Mouse (Mus musculus) thymus, postnatal 14 days (tissue): ENCODE results near the gene Slc51b.
A peak's percentile ranks its signal among the peaks of the same experiment; 100 is the strongest.

Source experiments
- DNase-seq: peaks from one replicate; pipeline ENCODE4 v3.0.0; 2021

The Slc51b gene

DNA sequence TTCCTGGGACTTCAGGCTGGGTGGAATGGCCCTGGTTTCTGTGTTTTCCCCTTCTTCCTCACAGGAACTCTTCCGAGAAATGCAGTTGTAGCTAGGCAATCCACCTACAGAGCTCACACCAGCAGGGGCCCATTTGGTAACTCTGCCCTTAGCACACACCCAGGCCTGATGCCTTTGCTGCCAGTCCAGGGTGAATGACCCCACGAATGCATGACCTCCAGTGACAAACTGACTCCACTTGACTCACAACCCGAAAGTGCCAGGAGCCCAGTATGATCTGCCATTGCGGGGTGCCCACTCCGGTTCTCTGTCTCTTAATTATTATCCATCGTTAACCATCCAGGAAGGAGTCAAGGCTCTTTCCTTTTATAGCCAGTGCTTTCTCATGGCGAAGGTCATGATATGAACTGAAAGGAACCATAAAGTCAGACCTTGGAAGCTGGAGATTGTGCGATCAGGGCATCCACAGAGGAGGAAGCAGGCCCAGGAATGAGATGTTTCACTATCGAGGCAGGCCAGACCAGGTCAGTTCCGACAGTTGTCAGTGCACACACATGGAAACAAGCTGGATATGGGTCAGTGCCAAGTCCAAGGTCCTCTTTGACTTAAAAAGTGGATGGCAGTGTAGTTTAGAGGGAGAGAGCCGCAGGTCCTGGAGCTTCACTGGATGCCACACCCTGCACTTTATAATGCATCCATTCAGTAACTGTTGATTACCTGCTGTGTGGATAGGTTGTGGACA, at the start of gene Slc51b:
TSS of gene Slc51b (minus strand) at position 196 of the 742 bp plus-strand sequence.
- DNase-seq = no peak

DNA sequence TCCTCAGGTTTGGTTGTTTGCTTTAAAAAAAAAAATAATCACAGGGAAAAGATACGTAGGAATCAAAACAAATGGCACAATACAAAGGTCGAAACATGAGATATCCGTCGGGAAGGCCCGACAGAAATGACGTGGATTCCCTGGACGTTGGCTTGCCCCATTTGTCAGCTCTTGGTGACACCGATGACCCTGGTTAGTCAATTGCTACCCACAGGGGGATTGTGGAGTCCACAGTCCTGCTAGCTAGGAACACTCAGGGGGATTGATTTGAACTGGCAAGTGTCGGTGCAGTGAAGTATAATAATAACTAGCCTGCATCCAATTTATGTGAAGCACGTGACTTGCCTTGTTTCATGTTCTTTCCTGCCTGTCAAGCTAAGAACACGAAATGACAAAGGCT, 44.9 kb upstream of the Slc51b start:
- DNase-seq = no peak

DNA sequence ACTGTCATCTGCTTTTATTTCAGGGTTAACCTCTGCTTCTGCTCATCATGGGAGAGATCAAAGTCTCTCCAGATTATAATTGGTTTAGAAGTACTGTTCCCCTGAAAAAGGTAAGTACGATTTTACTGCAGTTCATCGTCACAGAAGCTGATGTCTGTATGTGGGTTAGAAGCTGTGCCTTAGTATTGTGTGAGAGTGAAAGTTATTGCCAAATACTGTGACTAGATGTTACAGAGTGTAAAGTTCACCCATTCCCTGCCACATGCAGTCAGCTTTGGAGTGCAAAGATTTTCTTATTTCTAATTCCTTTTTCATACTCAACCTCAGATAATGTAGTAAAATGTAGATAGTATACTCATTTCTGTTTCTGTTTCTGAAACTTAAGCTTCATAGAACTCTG, 42.5 kb upstream of the Slc51b start:
- no peak for DNase-seq

DNA sequence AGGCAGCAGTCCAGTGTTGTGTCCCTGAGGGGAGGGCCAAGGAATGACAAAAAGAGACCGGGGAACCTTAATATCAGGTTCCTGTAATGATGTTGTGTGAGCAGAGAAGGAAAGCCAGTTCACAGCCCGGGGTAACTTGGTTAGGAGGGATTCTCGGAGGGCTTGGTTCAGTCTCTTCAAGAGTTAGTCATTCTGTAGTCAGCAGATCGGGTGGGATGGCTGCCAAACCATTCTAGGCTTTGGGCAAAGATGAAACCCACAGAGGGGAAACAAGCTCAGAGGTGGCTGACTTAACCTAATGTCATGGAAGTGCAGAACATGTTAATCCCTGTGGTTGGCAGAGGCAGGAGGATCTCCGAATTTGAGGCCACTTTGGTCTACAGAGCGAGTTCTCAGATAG, 41.4 kb upstream of the Slc51b start:
- no peak for DNase-seq

DNA sequence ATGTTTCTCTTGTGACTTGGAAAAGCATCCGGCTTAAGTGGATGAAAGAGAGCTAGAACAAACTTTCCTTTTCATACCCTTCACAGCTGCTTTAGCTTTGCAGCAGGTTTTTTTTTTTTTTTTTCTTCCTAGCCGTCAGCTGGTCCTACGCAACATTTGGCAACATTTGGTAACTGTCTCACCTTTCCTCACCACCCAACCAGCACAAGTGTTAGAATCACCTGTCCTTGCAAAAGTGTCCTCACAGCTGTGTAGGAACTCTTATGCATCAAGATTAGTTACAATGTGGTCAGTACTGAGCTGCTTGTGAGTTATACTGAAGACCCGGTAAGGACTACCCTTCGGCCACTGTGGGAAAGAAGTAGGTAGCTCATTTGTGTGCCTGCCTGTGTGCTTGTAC, 39.8 kb upstream of the Slc51b start:
- DNase-seq = no peak

DNA sequence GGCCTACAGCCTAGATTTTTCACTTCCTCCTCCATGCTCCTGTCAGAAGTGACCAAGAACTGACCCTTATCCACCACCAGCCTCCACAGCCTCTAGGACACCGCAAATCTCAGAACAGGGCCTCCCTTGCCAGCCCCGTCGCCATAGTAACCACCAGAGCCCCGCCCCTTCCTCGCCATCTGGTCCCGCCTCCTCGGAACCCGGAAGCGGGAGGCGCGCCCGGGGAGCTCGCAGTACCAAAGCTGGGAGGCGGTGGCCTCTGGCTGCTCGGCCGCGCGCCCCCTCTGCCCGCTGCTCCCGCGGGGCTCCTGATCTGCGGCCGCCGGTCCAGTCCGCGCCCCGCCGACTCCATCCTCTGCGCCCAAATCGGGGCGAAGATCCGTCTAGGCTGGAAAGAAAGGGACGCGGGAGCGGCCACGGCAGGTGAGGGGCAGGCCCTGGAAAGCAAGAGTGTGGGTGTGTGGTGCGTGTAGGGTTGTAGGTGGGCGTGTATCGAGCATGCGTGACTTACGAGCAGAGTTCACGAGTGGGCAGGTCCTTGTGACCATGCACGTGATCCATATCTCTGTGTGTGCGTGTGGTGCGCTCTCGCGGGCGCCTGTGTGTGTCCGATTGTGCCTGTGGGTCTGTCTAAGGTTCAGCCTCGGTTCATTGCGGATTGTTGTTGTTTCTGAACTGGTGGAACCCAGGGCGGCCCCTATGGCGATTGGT, 38.1 kb upstream of the Slc51b start, which contains the start of gene Spg21:
TSS of gene Spg21 (plus strand) at position 216 of the 711 bp plus-strand sequence.
- DNase-seq = peak; percentile 97

DNA sequence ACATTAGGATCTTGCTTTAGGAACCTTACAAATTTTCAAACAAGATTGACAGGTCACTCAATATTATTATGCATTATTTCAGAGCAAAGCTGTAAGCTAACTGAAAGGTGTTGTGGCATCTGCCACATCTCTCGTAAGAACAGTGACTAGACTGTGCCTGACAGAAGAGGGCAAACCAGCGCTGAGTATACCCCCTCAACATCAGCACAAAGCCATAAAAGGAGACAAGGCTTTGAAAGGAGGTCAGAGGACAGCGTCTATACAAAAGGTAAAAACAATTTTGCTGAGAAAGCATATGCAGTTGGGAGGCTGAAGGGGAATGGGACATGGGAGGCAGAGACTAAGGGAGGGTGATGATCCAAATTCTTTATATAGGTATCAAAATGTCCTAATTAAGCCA, 37.4 kb upstream of the Slc51b start:
- DNase-seq = no peak

DNA sequence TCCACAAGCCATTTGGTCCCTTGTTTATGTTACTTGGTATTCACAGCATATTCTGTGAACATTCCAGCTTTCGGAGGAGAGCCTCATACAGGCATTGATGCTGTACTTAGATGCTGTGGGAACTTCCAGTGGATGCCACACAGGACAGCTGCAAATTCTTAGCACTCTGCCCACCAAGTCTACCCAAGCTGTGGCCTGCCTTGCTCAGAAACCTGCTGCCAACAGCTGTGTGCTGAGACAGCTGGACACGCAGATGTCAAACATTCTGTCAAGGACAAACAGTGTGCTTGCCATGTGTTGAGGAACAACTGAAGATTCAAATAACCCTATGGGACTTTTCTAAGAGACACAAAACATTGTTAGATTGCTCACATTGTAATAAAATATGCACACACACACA, 36.2 kb upstream of the Slc51b start:
- no peak for DNase-seq

DNA sequence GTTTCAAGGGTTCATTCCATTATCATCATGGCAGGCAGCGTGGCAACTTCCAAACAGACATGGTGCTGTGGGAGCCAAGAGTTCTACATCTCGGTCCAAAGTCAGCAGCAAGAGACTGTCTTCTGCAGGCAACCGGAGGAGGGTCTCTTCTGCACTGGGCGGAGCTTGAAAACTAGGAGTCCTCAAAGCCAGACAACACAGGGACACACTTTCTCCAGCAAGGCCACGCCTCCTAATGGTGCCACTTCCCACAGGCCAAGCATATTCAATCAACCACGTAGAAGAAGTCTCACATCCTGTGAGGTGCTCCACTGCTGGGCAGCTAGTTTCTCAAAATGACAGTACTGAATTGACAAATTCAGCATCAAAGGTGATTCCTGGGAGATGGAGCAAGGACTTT, 25.2 kb upstream of the Slc51b start:
- DNase-seq = no peak

DNA sequence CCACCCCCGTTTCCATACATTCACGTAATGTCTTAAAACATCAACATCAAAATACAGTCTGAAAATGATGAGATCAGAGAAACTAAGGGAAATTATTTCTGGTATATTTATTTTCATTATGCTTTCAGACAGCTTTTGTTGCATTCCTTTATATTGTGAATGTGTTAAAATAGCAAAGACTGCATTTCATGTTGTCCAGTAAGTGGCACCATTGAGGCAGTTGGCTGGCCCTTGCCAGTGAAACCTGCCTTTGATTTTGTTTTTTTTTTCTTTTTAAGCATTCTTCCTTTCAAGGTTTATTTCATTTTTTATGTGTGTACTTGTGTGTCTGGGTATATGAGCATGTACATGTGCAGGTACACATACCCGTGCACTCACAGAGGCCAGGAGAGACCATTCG, 21.9 kb upstream of the Slc51b start:
- no peak for DNase-seq

DNA sequence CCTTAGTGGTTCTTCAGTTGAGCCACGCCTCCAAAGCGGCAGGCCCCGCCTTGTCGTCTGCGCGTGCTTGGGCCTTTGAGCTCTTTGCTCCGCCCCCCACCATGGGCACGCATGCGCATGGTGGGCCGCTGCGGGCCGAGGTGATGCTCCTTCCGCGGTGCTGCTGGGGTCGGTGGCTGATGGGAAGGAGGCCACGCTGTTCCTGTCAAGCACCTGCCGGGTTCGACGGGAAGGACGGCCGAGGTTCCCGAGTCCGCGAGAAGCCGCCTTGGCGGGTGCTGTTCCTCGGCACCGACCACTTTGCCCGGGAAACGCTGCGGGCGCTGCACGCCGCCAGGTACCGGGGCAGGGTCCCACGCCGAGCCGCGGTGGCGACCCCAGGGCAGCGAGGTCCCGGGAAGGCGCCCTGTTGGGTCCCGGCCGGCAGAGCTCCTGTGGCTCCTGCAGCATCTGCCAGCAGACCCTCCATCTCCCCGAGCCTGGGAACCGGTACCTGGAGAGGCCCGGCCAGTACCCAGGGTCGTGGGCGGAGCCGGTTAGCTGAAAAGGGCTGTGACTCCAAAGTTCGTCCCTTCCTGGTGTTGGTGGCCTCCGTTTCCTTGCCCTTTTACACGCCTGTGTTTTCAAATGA, 13.0 kb upstream of the Slc51b start, which contains the start of gene Mtfmt:
TSS of gene Mtfmt (plus strand) at position 112 of the 631 bp plus-strand sequence.
- peak; percentile 98 for DNase-seq

DNA sequence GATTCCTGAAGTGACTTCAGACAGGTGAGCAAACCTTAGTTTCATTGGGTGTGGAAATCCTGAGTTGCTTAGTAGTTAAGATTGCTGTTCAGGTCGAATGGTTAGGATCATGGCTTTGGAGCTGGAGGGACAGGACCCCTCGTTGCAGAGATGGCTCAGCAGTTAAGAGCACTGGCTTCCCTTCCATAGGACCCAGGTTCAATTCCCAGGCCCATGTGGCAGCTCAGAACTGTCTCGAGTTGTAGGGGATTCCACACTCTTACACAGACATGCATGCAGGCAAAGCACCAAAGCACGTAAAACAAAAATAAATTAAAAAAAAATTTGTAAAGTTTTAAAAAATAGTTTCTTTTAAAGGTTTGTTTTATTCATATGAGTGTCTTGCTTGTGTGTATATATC, 12.5 kb upstream of the Slc51b start:
- DNase-seq = peak; percentile 12

DNA sequence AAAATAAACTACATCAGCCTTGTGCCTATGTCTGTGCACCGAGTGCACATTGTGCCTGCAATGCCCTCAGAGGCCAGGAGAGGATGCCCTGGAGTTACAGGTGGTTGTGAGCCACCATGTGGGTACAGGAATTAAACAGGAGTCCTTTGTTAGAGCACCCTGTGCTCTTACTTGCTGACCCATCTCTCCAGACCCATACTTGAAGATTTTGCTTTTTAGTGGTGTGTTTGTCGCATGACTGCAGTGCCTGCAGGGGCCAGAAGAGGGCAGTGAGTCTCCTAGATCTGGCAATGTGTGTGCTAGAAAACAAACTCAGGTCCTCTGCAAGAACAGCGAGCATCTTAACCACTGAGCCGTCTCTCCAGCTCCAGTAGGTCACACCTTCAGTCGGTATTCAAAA, 11.4 kb upstream of the Slc51b start:
- DNase-seq = peak; percentile 73

DNA sequence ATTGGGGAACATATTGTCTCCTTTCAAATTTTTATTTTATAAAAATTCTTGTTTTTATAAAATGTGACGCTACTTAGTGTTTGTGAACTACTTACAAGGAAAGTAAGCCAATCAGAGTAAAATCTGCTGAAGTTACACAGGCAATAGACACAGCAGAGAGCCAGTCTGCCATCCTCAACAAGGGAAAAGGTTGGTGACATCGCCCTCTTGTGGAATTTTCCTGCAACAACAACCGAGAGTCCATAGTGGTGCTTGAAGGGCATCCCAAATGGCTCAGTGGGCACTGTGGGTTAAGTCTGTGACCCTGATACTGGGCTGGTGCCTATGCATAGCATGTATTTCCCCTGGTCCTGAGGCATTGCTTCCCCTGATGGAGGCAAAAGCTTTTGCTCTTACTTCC, 9.5 kb upstream of the Slc51b start:
- DNase-seq = peak; percentile 84

DNA sequence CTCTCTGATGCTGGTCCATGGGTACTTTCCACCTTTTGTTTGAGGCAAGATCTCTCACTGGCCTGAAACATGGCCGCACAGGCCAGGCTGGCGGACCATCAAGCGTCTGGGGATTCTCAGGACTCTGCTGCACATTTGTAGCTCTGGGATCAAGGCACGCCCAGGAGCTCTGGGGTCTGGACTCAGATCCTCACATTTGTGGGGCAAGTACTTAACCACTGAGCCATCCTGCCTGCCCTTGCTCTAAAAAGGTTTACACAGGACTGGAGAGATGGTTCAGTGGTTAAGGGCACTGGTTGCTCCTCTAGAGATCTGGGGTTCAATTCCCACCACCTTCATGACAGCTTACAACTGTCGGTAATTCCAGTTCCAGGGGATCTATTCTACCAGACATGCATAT, 8.2 kb upstream of the Slc51b start:
- DNase-seq = no peak

DNA sequence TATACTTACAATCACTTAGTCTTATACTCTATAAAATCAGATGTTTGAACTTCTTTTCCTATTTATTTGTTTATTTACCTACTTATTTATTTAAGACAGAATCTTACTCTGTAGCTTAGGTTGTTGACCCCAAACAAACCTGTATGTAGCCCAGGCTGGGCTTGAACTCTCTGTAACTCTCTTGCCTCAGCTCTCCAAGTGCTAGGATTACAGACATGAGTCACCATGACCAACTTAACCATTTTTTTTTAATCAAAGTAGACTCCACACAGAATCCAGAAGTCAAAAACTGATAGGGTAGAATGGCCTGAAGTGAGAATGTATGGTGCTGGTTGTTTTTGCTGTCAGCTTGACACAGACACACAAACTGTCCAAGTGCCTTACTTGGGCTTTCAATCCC, 7.6 kb upstream of the Slc51b start:
- DNase-seq = no peak

DNA sequence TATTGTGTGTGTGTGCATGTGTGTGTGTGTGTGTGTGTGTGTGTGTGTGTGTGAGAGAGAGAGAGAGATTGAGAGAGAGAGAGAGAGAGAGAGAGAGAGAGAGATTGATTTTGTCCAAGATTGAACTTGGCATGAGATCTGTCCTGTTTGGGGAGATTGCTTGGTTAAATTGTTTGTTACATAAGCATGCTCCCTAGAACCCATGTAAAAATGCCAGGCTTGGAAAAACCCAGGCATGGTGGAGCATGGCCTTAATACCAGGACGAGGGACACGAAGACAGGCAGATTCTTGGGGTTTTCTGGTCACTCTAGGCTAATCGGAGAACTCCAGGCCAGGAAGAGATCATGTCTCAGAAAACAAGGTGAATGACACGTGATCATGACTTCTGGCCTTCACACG, 5.2 kb upstream of the Slc51b start:
- DNase-seq = no peak

DNA sequence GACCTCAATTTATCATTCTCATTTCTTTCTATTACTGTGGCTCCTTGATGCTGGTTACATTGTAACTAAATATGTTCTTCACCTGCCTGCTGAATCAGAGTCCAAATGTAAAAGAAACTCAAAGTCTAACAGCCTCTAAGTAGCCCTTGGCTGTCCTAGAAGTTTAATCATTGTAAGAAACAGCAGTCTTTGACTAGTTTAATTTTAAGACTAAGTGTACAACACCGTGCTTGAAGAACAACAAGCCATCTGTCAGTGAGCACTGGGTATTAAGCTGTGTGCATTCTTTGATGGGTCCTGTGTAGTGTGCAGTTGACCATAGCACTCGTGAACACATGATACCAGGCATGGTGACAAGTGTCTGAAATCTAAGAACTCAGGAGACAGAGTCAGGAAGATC, 4.8 kb upstream of the Slc51b start:
- no peak for DNase-seq

DNA sequence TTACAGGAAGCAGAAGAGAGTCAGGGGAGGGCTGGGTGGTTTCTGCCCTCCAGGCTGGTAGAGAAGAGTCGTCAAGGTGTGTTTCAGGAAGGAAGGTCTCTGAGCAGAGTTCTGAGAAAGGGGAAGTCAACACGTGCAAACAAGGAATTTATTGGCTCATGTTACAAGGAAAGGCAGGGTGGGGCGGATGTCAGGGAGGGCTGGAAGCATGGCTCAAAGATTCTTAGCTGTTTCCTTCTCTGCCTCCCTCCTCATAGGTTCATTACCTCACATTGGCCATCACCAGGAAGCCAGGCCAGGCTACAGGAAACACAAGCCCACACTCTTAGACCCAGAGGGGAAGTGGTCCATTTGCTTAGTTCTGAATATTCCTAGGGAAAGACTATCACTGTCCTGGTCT, 1.6 kb upstream of the Slc51b start:
- DNase-seq = no peak

DNA sequence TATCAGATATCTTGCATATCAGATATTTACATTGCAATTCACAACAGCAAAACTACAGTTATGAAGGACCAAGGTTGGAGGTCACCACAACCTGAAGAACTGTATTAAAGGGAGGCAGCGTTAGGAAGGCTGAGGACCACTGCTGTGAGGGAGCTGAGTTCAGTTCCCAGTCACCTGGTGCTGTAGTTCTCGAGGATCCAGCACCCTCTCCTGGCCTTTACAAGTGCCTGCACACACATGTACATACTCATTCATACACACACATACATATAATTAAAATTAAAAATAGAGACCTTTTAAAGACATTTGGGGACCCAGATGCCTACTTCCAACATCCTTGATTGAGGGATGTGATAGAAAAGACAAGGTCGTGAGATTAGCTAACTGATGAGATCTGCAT, 3.1 kb downstream of the Slc51b start:
- DNase-seq = no peak

DNA sequence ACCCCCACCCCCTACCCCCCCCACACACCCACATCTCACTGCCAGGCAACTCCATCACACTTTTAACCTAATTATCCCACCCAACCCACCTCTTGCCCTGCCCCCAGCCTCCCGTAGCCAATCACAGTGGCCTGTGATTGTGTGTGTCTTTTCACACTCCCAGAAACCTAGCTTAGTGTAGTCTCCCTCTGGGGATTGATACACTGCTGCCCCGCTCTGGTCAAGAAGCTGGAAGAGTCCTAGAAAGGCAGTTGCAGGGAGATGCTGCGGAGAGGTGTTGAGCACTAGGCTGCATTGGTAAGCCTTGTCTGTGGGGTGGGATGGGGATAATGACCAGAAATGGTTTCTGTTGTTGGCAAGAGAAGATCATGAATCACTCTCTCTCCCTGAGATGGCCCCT, 5.0 kb downstream of the Slc51b start:
- DNase-seq = no peak

DNA sequence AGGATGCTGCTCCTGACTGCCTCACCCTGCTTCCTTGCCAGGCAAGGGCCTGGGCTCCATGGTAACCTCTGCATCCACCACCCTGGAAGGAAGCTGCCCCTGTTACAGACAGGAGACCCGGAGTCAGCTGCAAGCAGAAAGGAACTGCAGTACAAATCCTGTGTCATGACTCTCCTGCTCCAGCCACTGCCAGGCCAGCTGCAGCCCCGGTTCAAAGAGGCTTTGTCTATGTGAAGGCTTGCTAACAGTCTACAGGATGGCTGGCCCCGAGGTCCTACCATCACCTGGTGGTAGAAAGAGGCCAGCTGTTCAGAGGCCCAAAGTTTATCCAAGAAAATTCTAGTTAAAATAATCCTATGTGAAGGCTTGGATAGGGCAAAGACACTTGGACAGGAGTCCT, 11.4 kb downstream of the Slc51b start:
- DNase-seq = no peak

DNA sequence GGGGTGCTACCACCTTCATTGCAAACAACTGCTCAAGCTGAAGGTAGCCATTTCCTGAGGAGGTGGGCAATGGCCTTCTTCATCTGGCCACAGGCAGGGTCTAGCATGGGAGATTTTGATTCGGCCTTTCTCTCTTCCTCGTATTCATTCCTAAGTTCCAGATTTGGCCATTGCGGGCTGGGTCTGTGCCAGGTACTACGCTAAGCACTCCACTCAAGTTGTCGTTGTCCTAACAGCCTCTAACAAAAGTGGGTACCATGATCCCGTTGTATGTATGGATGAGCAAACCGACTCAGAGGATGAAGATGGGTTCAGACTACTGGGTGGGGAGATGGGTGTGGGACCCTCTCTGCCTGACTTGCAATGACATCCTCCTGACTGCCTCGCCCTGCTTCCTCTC, 12.4 kb downstream of the Slc51b start:
- DNase-seq = no peak

DNA sequence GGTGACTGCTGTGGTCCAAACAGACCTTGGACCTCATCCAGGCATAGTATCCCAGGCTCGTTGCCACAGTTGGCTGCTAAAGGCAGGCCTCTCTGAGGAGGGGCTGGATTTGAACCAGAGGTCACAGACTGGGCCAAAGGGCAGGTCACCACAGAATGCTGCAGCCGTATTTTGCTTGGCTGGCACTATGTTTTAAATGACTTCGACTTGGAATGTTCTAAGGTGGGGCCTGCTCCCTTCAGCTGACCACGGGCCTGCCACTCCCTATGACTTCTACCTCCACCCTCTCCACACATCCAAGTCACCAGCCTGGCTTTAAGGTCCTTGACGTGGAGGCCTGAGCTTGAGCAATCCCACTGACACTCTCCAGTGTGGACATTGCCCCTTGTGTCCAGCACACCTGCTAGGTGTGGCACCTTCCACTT, 13.9 kb downstream of the Slc51b start:
- no peak for DNase-seq
